Mouse (Mus musculus): ENCODE results near the gene Olfr441. TPM values are rescaled to one million over a fixed set of nuclear protein-coding genes. Genes with fewer than 3 reads are reported as not detected.
"Not testable (repeated sequence)": the region's sequence is repeated elsewhere in the genome, so short reads cannot be mapped to it uniquely, and the experiment has no call there.

The Olfr441 gene
- polyA plus RNA-seq (2016; fragmentation: Nextera tagmentation; extraction: Ambion mirVana), result not detected in 2 replicates

GRCm38 (mm10) chr6:43106069-43106468 lies at the start of gene Olfr441:
Gene Olfr441, plus strand, starts transcription at chr6:43106369.
- H3K9me3 ChIP-seq; H3K4me2 ChIP-seq; H3K4me1 ChIP-seq; H3K4me3 ChIP-seq (replicated peaks); H3K27me3 ChIP-seq; ATAC-seq (ENCODE audit: low FRiP score); H3K27ac ChIP-seq; H3K9ac ChIP-seq; H3K36me3 ChIP-seq (replicated peaks): not testable (repeated sequence)
- 96% methylated on average over 1 of the region's 1 CpGs for WGBS

- Histone ChIP-seq H3K9ac (no peak overlapping the region), H3K4me1 (no peaks in the 10 kb centered on the region), H3K4me3 (replicated peaks) (no peak overlapping the region), H3K4me2 (no peak overlapping the region), H3K36me3 (replicated peaks) (no peaks in the 10 kb centered on the region), H3K9me3 (no peaks in the 10 kb centered on the region), H3K27me3 (no peaks in the 10 kb centered on the region), H3K27ac (no peak overlapping the region)
- ATAC-seq (ENCODE audit: low FRiP score), result no peak
- 19% methylated on average over 2 of the region's 2 CpGs for WGBS
Measured at GRCm38 (mm10) chr6:43078750-43079149, 27.4 kb upstream of the Olfr441 start.

GRCm38 (mm10) chr6:43081405-43081804 lies 24.8 kb upstream of the Olfr441 start:
- H3K27me3 ChIP-seq; ATAC-seq (ENCODE audit: low FRiP score); H3K27ac ChIP-seq; H3K36me3 ChIP-seq (replicated peaks); H3K4me1 ChIP-seq; H3K9me3 ChIP-seq; H3K9ac ChIP-seq; H3K4me3 ChIP-seq (replicated peaks); H3K4me2 ChIP-seq: not testable (repeated sequence)

GRCm38 (mm10) chr6:43146267-43146666 lies 40.1 kb downstream of the Olfr441 start, which contains the start of gene Olfr237-ps1:
Gene Olfr237-ps1, plus strand, starts transcription at chr6:43146567.
- H3K4me3 ChIP-seq (replicated peaks); H3K4me2 ChIP-seq; H3K36me3 ChIP-seq (replicated peaks); H3K4me1 ChIP-seq; H3K9me3 ChIP-seq; H3K27ac ChIP-seq; ATAC-seq (ENCODE audit: low FRiP score); H3K27me3 ChIP-seq; H3K9ac ChIP-seq: not testable (repeated sequence)
- WGBS, result 88% methylated on average over 2 of the region's 2 CpGs

- no peak for ATAC-seq (ENCODE audit: low FRiP score)
Measured at GRCm38 (mm10) chr6:43159502-43159901, 53.3 kb downstream of the Olfr441 start.

GRCm38 (mm10) chr6:43162982-43163381 lies 56.8 kb downstream of the Olfr441 start, which contains the start of gene Olfr437:
Gene Olfr437, plus strand, starts transcription at chr6:43163282.
- no peaks in the 10 kb centered on the region for H3K27me3 ChIP-seq
- H3K9ac ChIP-seq, result no peak within 1 kb of the TSS
- no peak within 1 kb of the TSS for H3K4me2 ChIP-seq
- 71% methylated on average over 3 of the region's 3 CpGs for WGBS
- no peak for ATAC-seq (ENCODE audit: low FRiP score)
- H3K9me3 ChIP-seq, result no peaks in the 10 kb centered on the region
- no peaks in the 10 kb centered on the region for H3K4me1 ChIP-seq
- no peak within 1 kb of the TSS for H3K27ac ChIP-seq
- no peaks in the 10 kb centered on the region for H3K36me3 ChIP-seq (replicated peaks)
- no peak within 1 kb of the TSS for H3K4me3 ChIP-seq (replicated peaks)

More at GRCm38 (mm10) chr6:43159502-43159901, 53.3 kb downstream of the Olfr441 start:
- H3K9ac ChIP-seq, result no peak overlapping the region
- WGBS, result 58% methylated on average over 1 of the region's 1 CpGs
- H3K4me1 ChIP-seq, result no peaks in the 10 kb centered on the region
- H3K4me3 ChIP-seq (replicated peaks), result no peak overlapping the region
- no peaks in the 10 kb centered on the region for H3K36me3 ChIP-seq (replicated peaks)
- no peak overlapping the region for H3K27ac ChIP-seq
- no peaks in the 10 kb centered on the region for H3K27me3 ChIP-seq
- no peak overlapping the region for H3K4me2 ChIP-seq
- no peaks in the 10 kb centered on the region for H3K9me3 ChIP-seq

GRCm38 (mm10) chr6:43167246-43167645 lies 61.1 kb downstream of the Olfr441 start:
- H3K4me1 ChIP-seq, result no peaks in the 10 kb centered on the region
- H3K36me3 ChIP-seq (replicated peaks), result no peaks in the 10 kb centered on the region
- no peak for ATAC-seq (ENCODE audit: low FRiP score)
- WGBS, result 94% methylated on average over 4 of the region's 4 CpGs
- no peak overlapping the region for H3K27ac ChIP-seq
- no peak overlapping the region for H3K4me2 ChIP-seq
- H3K9me3 ChIP-seq, result no peaks in the 10 kb centered on the region
- H3K4me3 ChIP-seq (replicated peaks), result no peak overlapping the region
- H3K9ac ChIP-seq, result no peak overlapping the region
- H3K27me3 ChIP-seq, result no peaks in the 10 kb centered on the region

Other genes with a start within 250 kb of the Olfr441 start
- gene Olfr448, start 215.9 kb upstream of the Olfr441 start, polyA plus RNA-seq (2016; fragmentation: Nextera tagmentation; extraction: Ambion mirVana), result not detected in 2 replicates
- not detected in 2 replicates for gene Olfr447, start 197.5 kb upstream of the Olfr441 start, polyA plus RNA-seq (2016; fragmentation: Nextera tagmentation; extraction: Ambion mirVana)
- gene Olfr446, start 185.0 kb upstream of the Olfr441 start, polyA plus RNA-seq (2016; fragmentation: Nextera tagmentation; extraction: Ambion mirVana), result not detected in 2 replicates
- not detected in 2 replicates for gene Olfr444, start 157.3 kb upstream of the Olfr441 start, polyA plus RNA-seq (2016; fragmentation: Nextera tagmentation; extraction: Ambion mirVana)
- not detected in 2 replicates for gene Olfr237-ps1, start 40.2 kb downstream of the Olfr441 start, polyA plus RNA-seq (2016; fragmentation: Nextera tagmentation; extraction: Ambion mirVana)
- not detected in 2 replicates for gene Olfr437, start 56.9 kb downstream of the Olfr441 start, polyA plus RNA-seq (2016; fragmentation: Nextera tagmentation; extraction: Ambion mirVana)
- gene Olfr13, start 65.8 kb downstream of the Olfr441 start, polyA plus RNA-seq (2016; fragmentation: Nextera tagmentation; extraction: Ambion mirVana), result 0.05 TPM in 1 of 2 replicates, not detected in the other
- not detected in 2 replicates for gene Olfr435, start 90.8 kb downstream of the Olfr441 start, polyA plus RNA-seq (2016; fragmentation: Nextera tagmentation; extraction: Ambion mirVana)
- gene Olfr434, start 106.7 kb downstream of the Olfr441 start, polyA plus RNA-seq (2016; fragmentation: Nextera tagmentation; extraction: Ambion mirVana), result not detected in 2 replicates
- not detected in 2 replicates for gene Olfr47, start 125.2 kb downstream of the Olfr441 start, polyA plus RNA-seq (2016; fragmentation: Nextera tagmentation; extraction: Ambion mirVana)
- 2.9 and 3.5 TPM in 2 replicates for gene Arhgef5, start 159.2 kb downstream of the Olfr441 start, polyA plus RNA-seq (2016; fragmentation: Nextera tagmentation; extraction: Ambion mirVana)
- not detected in 2 replicates for gene Nobox, start 203.2 kb downstream of the Olfr441 start, polyA plus RNA-seq (2016; fragmentation: Nextera tagmentation; extraction: Ambion mirVana)

Data from forebrain, embryonic 12.5 days (tissue).